Mouse (Mus musculus) forebrain, embryonic 13.5 days (tissue): Measurements from ENCODE around the gene Klhl26. TPM values are rescaled to one million over a fixed set of nuclear protein-coding genes. Genes with fewer than 3 reads are reported as not detected.
A peak's percentile ranks its signal among the peaks of the same experiment; 100 is the strongest.
"Not testable (repeated sequence)": the region's sequence is repeated elsewhere in the genome, so short reads cannot be mapped to it uniquely, and the experiment has no call there.

Experiments used
- ATAC-seq: fragments of 200-750 bp; cut with Nextera tagmentation; 2 replicates; pipeline ENCODE4 v1.8.0; 2017
- H3K27ac ChIP-seq: fragments of 300-500 bp; sonication (generic); 2 replicates; pipeline ENCODE4 v1.5.1; 2015; ENCODE audit warnings: inconsistent platforms, mild to moderate bottlenecking, moderate library complexity
- H3K27me3 ChIP-seq: fragments of 300-500 bp; sonication (generic); 2 replicates; pipeline ENCODE4 v1.6.1; 2015; ENCODE audit warnings: mild to moderate bottlenecking, inconsistent platforms
- H3K36me3 ChIP-seq: fragments of 300-500 bp; sonication (generic); 2 replicates; pipeline ENCODE4 v1.6.1; 2015; ENCODE audit warnings: mild to moderate bottlenecking, inconsistent platforms; ENCODE audit not compliant: poor library complexity, severe bottlenecking
- H3K4me1 ChIP-seq: fragments of 300-500 bp; sonication (generic); 2 replicates; pipeline ENCODE4 v1.6.1; 2015; ENCODE audit warnings: inconsistent platforms
- H3K4me2 ChIP-seq: fragments of 300-500 bp; sonication (generic); 2 replicates; pipeline ENCODE4 v1.6.1; 2015; ENCODE audit warnings: inconsistent platforms, mild to moderate bottlenecking, moderate library complexity
- H3K4me3 ChIP-seq: fragments of 300-500 bp; sonication (generic); 2 replicates; pipeline ENCODE4 v1.5.1; 2015; ENCODE audit warnings: mild to moderate bottlenecking, inconsistent platforms
- H3K9ac ChIP-seq: fragments of 300-500 bp; sonication (generic); 2 replicates; pipeline ENCODE4 v1.6.1; 2015; ENCODE audit warnings: mild to moderate bottlenecking, inconsistent platforms
- H3K9me3 ChIP-seq: fragments of 300-500 bp; sonication (generic); replicated peaks from 2 replicates; pipeline ENCODE4 v1.6.1; 2016; ENCODE audit warnings: inconsistent platforms
- WGBS: fragments of 180-500 bp; shearing (Covaris S2); methylation state at CpG from one replicate; pipeline ENCODE4 v1.1.7; 2015; 5-methylcytosine and 5-hydroxymethylcytosine counted together
- polyA plus RNA-seq: library from polyadenylated mRNA; unstranded; fragments of >200 nt; fragmentation: Nextera tagmentation; extraction: Ambion mirVana; gene quantifications from 2 replicates; pipeline ENCODE4 v1.2.1, GENCODE M21; 2015

Klhl26 gene
- polyA plus RNA-seq: 15.3 and 16.4 TPM in 2 replicates

GRCm38 (mm10) chr8:70476333-70477268 lies at the start of gene Klhl26:
Gene Klhl26 (minus strand): TSS chr8:70476968.
- no peaks in the 10 kb centered on the region for H3K9me3 ChIP-seq
- H3K36me3 ChIP-seq: 0 out of 2 replicates have a peak, but pooled peaks cover 3% of the 10 kb centered on the region
- no peak within 1 kb of the TSS for H3K27ac ChIP-seq
- peak; percentile 90 for ATAC-seq
- H3K9ac ChIP-seq: peak within 1 kb of the TSS; percentile 84
- under 1% methylated on average over 53 of the region's 53 CpGs for WGBS
- H3K4me1 ChIP-seq: peaks cover 7% of the 10 kb centered on the region
- peaks cover 27% of the 10 kb centered on the region for H3K27me3 ChIP-seq
- peak within 1 kb of the TSS; percentile 68 for H3K4me3 ChIP-seq
- H3K4me2 ChIP-seq: peak within 1 kb of the TSS; percentile 77

- H3K4me3 ChIP-seq: peak overlapping the region; percentile 76
- peak overlapping the region; percentile 84 for H3K27ac ChIP-seq
- no peaks in the 10 kb centered on the region for H3K27me3 ChIP-seq
- under 1% methylated on average over 51 of the region's 51 CpGs for WGBS
- peaks cover 22% of the 10 kb centered on the region for H3K4me1 ChIP-seq
- peak; percentile 88 for ATAC-seq
- peak overlapping the region; percentile 80 for H3K4me2 ChIP-seq
- peaks cover 17% of the 10 kb centered on the region for H3K36me3 ChIP-seq
- H3K9me3 ChIP-seq: no peaks in the 10 kb centered on the region
- H3K9ac ChIP-seq: peak overlapping the region; percentile 77
Observed at GRCm38 (mm10) chr8:70522592-70523403, 46.0 kb upstream of the Klhl26 start.

- no peak for ATAC-seq
- H3K9me3 ChIP-seq: no peaks in the 10 kb centered on the region
- no peak overlapping the region for H3K27ac ChIP-seq
- peaks cover 10% of the 10 kb centered on the region for H3K4me1 ChIP-seq
- H3K4me3 ChIP-seq: no peak overlapping the region
- peaks cover 34% of the 10 kb centered on the region for H3K36me3 ChIP-seq
- H3K27me3 ChIP-seq: no peaks in the 10 kb centered on the region
- 59% methylated on average over 2 of the region's 2 CpGs for WGBS
- H3K4me2 ChIP-seq: no peak overlapping the region
- H3K9ac ChIP-seq: no peak overlapping the region
Observed at GRCm38 (mm10) chr8:70519606-70520005, 42.8 kb upstream of the Klhl26 start.

GRCm38 (mm10) chr8:70519043-70519442 lies 42.3 kb upstream of the Klhl26 start:
- no peaks in the 10 kb centered on the region for H3K9me3 ChIP-seq
- no peaks in the 10 kb centered on the region for H3K27me3 ChIP-seq
- H3K4me3 ChIP-seq: no peak overlapping the region
- no peak overlapping the region for H3K9ac ChIP-seq
- peaks cover 10% of the 10 kb centered on the region for H3K4me1 ChIP-seq
- peaks cover 37% of the 10 kb centered on the region for H3K36me3 ChIP-seq
- H3K27ac ChIP-seq: no peak overlapping the region
- WGBS: 96% methylated on average over 6 of the region's 6 CpGs
- H3K4me2 ChIP-seq: no peak overlapping the region
- ATAC-seq: no peak

GRCm38 (mm10) chr8:70517940-70518643 lies 41.3 kb upstream of the Klhl26 start:
- Histone ChIP-seq H3K4me2 (no peak overlapping the region), H3K4me3 (no peak overlapping the region), H3K27ac (no peak overlapping the region), H3K9ac (no peak overlapping the region), H3K36me3 (peaks cover 46% of the 10 kb centered on the region), H3K4me1 (peaks cover 10% of the 10 kb centered on the region), H3K9me3 (no peaks in the 10 kb centered on the region), H3K27me3 (no peaks in the 10 kb centered on the region)
- 76% methylated on average over 10 of the region's 10 CpGs for WGBS
- no peak for ATAC-seq

- Histone ChIP-seq H3K4me1 (peaks cover 22% of the 10 kb centered on the region), H3K27me3 (no peaks in the 10 kb centered on the region), H3K4me3 (no peak overlapping the region), H3K36me3 (peaks cover 51% of the 10 kb centered on the region), H3K9ac (no peak overlapping the region), H3K4me2 (no peak overlapping the region), H3K27ac (no peak overlapping the region), H3K9me3 (no peaks in the 10 kb centered on the region)
- WGBS: 73% methylated on average over 2 of the region's 2 CpGs
- no peak for ATAC-seq
Observed at GRCm38 (mm10) chr8:70513441-70513840, 36.7 kb upstream of the Klhl26 start.

- Histone ChIP-seq H3K27ac (no peak overlapping the region), H3K27me3 (no peaks in the 10 kb centered on the region), H3K36me3 (peaks cover 51% of the 10 kb centered on the region), H3K9ac (no peak overlapping the region), H3K9me3 (no peaks in the 10 kb centered on the region), H3K4me3 (no peak overlapping the region), H3K4me2 (no peak overlapping the region), H3K4me1 (peaks cover 26% of the 10 kb centered on the region)
- 93% methylated on average over 11 of the region's 11 CpGs for WGBS
- ATAC-seq: no peak
Observed at GRCm38 (mm10) chr8:70512253-70512903, 35.6 kb upstream of the Klhl26 start.

- no peak overlapping the region for H3K9ac ChIP-seq
Observed at GRCm38 (mm10) chr8:70511770-70512169, 35.0 kb upstream of the Klhl26 start.

GRCm38 (mm10) chr8:70511174-70511573 lies 34.4 kb upstream of the Klhl26 start:
- H3K4me1 ChIP-seq: peaks cover 26% of the 10 kb centered on the region
- not testable (repeated sequence) for H3K27me3 ChIP-seq, H3K9me3 ChIP-seq, ATAC-seq
- peak overlapping the region; percentile 92; the same call in 1 of the 2 replicates for H3K27ac ChIP-seq
- WGBS: 90% methylated on average over 6 of the region's 6 CpGs
- H3K4me2 ChIP-seq: peak overlapping the region; percentile 99
- peak overlapping the region; percentile 98 for H3K9ac ChIP-seq
- peaks cover 50% of the 10 kb centered on the region for H3K36me3 ChIP-seq
- H3K4me3 ChIP-seq: peak overlapping the region; percentile 98

More at GRCm38 (mm10) chr8:70511770-70512169, 35.0 kb upstream of the Klhl26 start:
- H3K9me3 ChIP-seq: no peaks in the 10 kb centered on the region
- H3K36me3 ChIP-seq: peaks cover 56% of the 10 kb centered on the region
- no peak overlapping the region for H3K4me3 ChIP-seq
- no peaks in the 10 kb centered on the region for H3K27me3 ChIP-seq
- H3K27ac ChIP-seq: no peak overlapping the region
- no peak for ATAC-seq
- H3K4me1 ChIP-seq: peaks cover 26% of the 10 kb centered on the region
- peak overlapping the region; percentile 99; the same call in 1 of the 2 replicates for H3K4me2 ChIP-seq
- 98% methylated on average over 2 of the region's 2 CpGs for WGBS

- peak within 1 kb of the TSS; percentile 92 for H3K27ac ChIP-seq
- H3K27me3 ChIP-seq: no peaks in the 10 kb centered on the region
- no peaks in the 10 kb centered on the region for H3K9me3 ChIP-seq
- H3K4me3 ChIP-seq: peak within 1 kb of the TSS; percentile 98
- peaks cover 34% of the 10 kb centered on the region for H3K4me1 ChIP-seq
- peak within 1 kb of the TSS; percentile 98 for H3K9ac ChIP-seq
- WGBS: 1% methylated on average over 63 of the region's 74 CpGs
- H3K4me2 ChIP-seq: peak within 1 kb of the TSS; percentile 99
- peak; percentile 88 for ATAC-seq
- peaks cover 48% of the 10 kb centered on the region for H3K36me3 ChIP-seq
Observed at GRCm38 (mm10) chr8:70510228-70510915, 33.6 kb upstream of the Klhl26 start, which contains the start of gene Uba52. Gene Uba52 (minus strand): TSS chr8:70510801.
